Mouse (Mus musculus) skeletal muscle tissue, adult 2 months (tissue): ENCODE measurements around the gene Ptger3.
A peak's percentile ranks its signal among the peaks of the same experiment; 100 is the strongest.

Source experiments
- DNase-seq: peaks from one replicate; pipeline ENCODE4 v3.0.0-alpha.2; 2012; ENCODE audit warnings: low read depth, low spot score

The Ptger3 gene

GRCm38 (mm10) chr3:157582626-157583405 lies 16.1 kb downstream of the Ptger3 start:
- no peak for DNase-seq

- DNase-seq = no peak
These were observed 31.2 kb downstream of the Ptger3 start for GRCm38 (mm10) chr3:157597837-157598379.

- no peak for DNase-seq
These were observed 38.2 kb downstream of the Ptger3 start for GRCm38 (mm10) chr3:157604684-157605410.

GRCm38 (mm10) chr3:157605411-157605740 lies 38.7 kb downstream of the Ptger3 start:
- DNase-seq = no peak

- DNase-seq = no peak
These were observed 46.9 kb downstream of the Ptger3 start for GRCm38 (mm10) chr3:157613542-157613941.

- DNase-seq = no peak
These were observed 50.3 kb downstream of the Ptger3 start for GRCm38 (mm10) chr3:157616949-157617348.

- no peak for DNase-seq
These were observed 60.7 kb downstream of the Ptger3 start for GRCm38 (mm10) chr3:157627407-157627806.

GRCm38 (mm10) chr3:157630671-157631070 lies 64.0 kb downstream of the Ptger3 start:
- no peak for DNase-seq

GRCm38 (mm10) chr3:157631383-157631782 lies 64.7 kb downstream of the Ptger3 start:
- DNase-seq = no peak

- no peak for DNase-seq
These were observed 67.7 kb downstream of the Ptger3 start for GRCm38 (mm10) chr3:157634431-157634830.

- no peak for DNase-seq
These were observed 69.0 kb downstream of the Ptger3 start for GRCm38 (mm10) chr3:157635713-157636112.

GRCm38 (mm10) chr3:157636887-157637286 lies 70.2 kb downstream of the Ptger3 start:
- DNase-seq = peak; percentile 34

GRCm38 (mm10) chr3:157637341-157637740 lies 70.6 kb downstream of the Ptger3 start:
- DNase-seq = no peak

- no peak for DNase-seq
These were observed 74.9 kb downstream of the Ptger3 start for GRCm38 (mm10) chr3:157641634-157642033.

- peak; percentile 16 for DNase-seq
These were observed 94.9 kb downstream of the Ptger3 start for GRCm38 (mm10) chr3:157661622-157662021.

- DNase-seq = no peak
These were observed 97.9 kb downstream of the Ptger3 start for GRCm38 (mm10) chr3:157664486-157665041.

- no peak for DNase-seq
These were observed 98.8 kb downstream of the Ptger3 start for GRCm38 (mm10) chr3:157665471-157665870.

- DNase-seq = no peak
These were observed 99.5 kb downstream of the Ptger3 start for GRCm38 (mm10) chr3:157666142-157666541.

- DNase-seq = no peak
These were observed 119.4 kb downstream of the Ptger3 start for GRCm38 (mm10) chr3:157686105-157686504.

- DNase-seq = no peak
These were observed 121.9 kb downstream of the Ptger3 start for GRCm38 (mm10) chr3:157688419-157689162.
